ENCODE assay signal across 20 mouse cellular contexts in genomic region chr13:49311642-49312041, GRCm38 (mm10).
"Had no signal": no experiment of that assay in that cellular context is flagged by ENCODE, and none has a peak within 500 bp of the region (broad histone marks: within the 10 kb centered on the region; RNA-seq: fewer than 3 reads in every experiment).

No protein-coding gene starts in this region.

- H3K4me3 ChIP-seq: limb, embryonic 12.5 days; limb, embryonic 15.5 days; midbrain, embryonic 12.5 days; midbrain, embryonic 15.5 days; neural tube, embryonic 12.5 days; neural tube, embryonic 15.5 days had no signal

- H3K27me3 ChIP-seq: limb, embryonic 12.5 days; limb, embryonic 15.5 days; midbrain, embryonic 15.5 days; neural tube, embryonic 12.5 days; neural tube, embryonic 15.5 days had no signal

- DNase-seq: kidney, adult 18-20 months; kidney, adult 9 months; kidney, postnatal 14 days; kidney, postnatal 4 days; left cerebral cortex, postnatal 4 days; liver, postnatal 0 days; lung, embryonic 14.5 days; right cerebral cortex, adult 18-20 months; right cerebral cortex, postnatal 14 days; right cerebral cortex, postnatal 4 days; thymus, postnatal 25 days had no signal

- ATAC-seq: liver, postnatal 0 days; midbrain, embryonic 15.5 days had no signal

- H3K4me2 ChIP-seq: limb, embryonic 12.5 days; limb, embryonic 15.5 days; liver, embryonic 11.5 days; lung, embryonic 14.5 days; midbrain, embryonic 12.5 days; midbrain, embryonic 15.5 days; neural tube, embryonic 12.5 days; neural tube, embryonic 15.5 days had no signal

- H3K27ac ChIP-seq: limb, embryonic 12.5 days; limb, embryonic 15.5 days; liver, embryonic 14.5 days; macrophage; midbrain, embryonic 12.5 days; midbrain, embryonic 15.5 days; neural tube, embryonic 12.5 days; neural tube, embryonic 15.5 days had no signal

- H3K36me3 ChIP-seq: limb, embryonic 12.5 days; limb, embryonic 15.5 days; midbrain, embryonic 12.5 days; midbrain, embryonic 15.5 days; neural tube, embryonic 12.5 days; neural tube, embryonic 15.5 days had no signal

- H3K9me3 ChIP-seq: limb, embryonic 12.5 days; limb, embryonic 15.5 days; midbrain, embryonic 12.5 days; midbrain, embryonic 15.5 days; neural tube, embryonic 12.5 days; neural tube, embryonic 15.5 days had no signal

- H3K9ac ChIP-seq: limb, embryonic 12.5 days; limb, embryonic 15.5 days; liver, embryonic 14.5 days; liver, postnatal 0 days; lung, embryonic 14.5 days; midbrain, embryonic 12.5 days; midbrain, embryonic 15.5 days; neural tube, embryonic 12.5 days; neural tube, embryonic 15.5 days had no signal
